Mouse (Mus musculus) bone marrow, adult 2 months (tissue): ENCODE data around the gene Zfand5.

Source experiments
- CTCF ChIP-seq: fragments of 200-500 bp; IDR thresholded peaks from 2 replicates; pipeline ENCODE4 v1.5.1; 2011; ENCODE audit warnings: low read length, control low read depth; ENCODE audit not compliant: control insufficient read depth, insufficient read depth
- POLR2A ChIP-seq: fragments of 200-500 bp; IDR thresholded peaks from 2 replicates; pipeline ENCODE4 v1.6.1; 2011; ENCODE audit warnings: low read depth, mild to moderate bottlenecking, control low read depth, low read length, borderline replicate concordance; ENCODE audit not compliant: control insufficient read depth

DNA sequence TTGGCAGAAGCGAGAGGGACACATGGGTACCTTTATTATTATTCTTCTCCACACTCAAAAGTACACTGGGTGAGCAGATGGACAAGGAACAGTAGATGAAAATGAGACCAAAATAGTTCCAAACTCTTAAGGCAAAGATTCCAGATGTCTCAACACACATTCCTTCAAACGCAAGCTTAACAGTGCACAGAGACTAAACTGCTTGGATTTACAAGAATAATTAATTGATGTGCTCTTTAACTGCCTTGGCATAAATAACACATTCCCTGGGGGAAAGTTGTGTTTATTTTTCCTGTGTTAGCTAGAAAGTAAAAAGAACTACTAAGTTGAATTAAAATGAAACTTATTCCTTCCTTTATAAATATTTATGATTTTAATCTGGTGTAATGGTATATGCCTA, 44.3 kb upstream of the Zfand5 start:
- TF ChIP-seq CTCF, result no peak
- TF ChIP-seq POLR2A, result no peak
